Mouse (Mus musculus): ENCODE data around the gene Zbtb17. TPM values are rescaled to one million over a fixed set of nuclear protein-coding genes. Genes with fewer than 3 reads are reported as not detected.

Zbtb17 gene
- polyA plus RNA-seq, 1 experiment: 30.1 TPM

GRCm38 (mm10) chr4:141505810-141506209, 61.4 kb downstream of the Zbtb17 start:
- H3K36me3 ChIP-seq (ENCODE audit: control insufficient read depth, insufficient read depth): no peaks in the 10 kb centered on the region
- no peaks in the 10 kb centered on the region for H3K27me3 ChIP-seq (ENCODE audit: control insufficient read depth, insufficient read depth, insufficient read length)
- H3K79me2 ChIP-seq (ENCODE audit: control insufficient read depth, insufficient read depth): peaks cover 84% of the 10 kb centered on the region
- TF ChIP-seq USF1 (IDR thresholded peaks at IDR 0.05; ENCODE audit: low read depth): no peak
- TF ChIP-seq POLR2AphosphoS2 (IDR thresholded peaks at IDR 0.05; ENCODE audit: insufficient read length, low read depth): no peak
- TF ChIP-seq MYOD1 (IDR thresholded peaks at IDR 0.05; ENCODE audit: control insufficient read depth in 1 of 3, insufficient read length in 2 of 3, low read depth in 2 of 3): no peak
- no peak for TF ChIP-seq REST (IDR thresholded peaks at IDR 0.05; ENCODE audit: insufficient read depth, insufficient read length)
- TF ChIP-seq SRF (IDR thresholded peaks at IDR 0.05; ENCODE audit: control insufficient read depth, insufficient read length, low read depth): no peak
- no peak for TF ChIP-seq TCF12 (IDR thresholded peaks at IDR 0.05; ENCODE audit: insufficient read depth, poor library complexity, severe bottlenecking)
- TF ChIP-seq E2F4 (IDR thresholded peaks at IDR 0.05; ENCODE audit: insufficient read depth): no peak
- TF ChIP-seq TCF3 (IDR thresholded peaks at IDR 0.05; ENCODE audit: insufficient read length, low read depth): no peak
- no peak for TF ChIP-seq MYOG (IDR thresholded peaks at IDR 0.05; ENCODE audit: control insufficient read depth in 1 of 3, insufficient read depth in 1 of 3, insufficient read length in 2 of 3, low read depth in 2 of 3)
- no peak for TF ChIP-seq POLR2A (IDR thresholded peaks at IDR 0.05; ENCODE audit: insufficient read length, low read depth)
- TF ChIP-seq CEBPB (IDR thresholded peaks at IDR 0.05; ENCODE audit: insufficient read depth, poor library complexity, severe bottlenecking): no peak
- no peak for TF ChIP-seq MAX (IDR thresholded peaks at IDR 0.05; ENCODE audit: low read depth)
- no peak overlapping the region for H3ac ChIP-seq (ENCODE audit: control insufficient read depth, insufficient read length)
- H3K4me2 ChIP-seq (ENCODE audit: low read depth): no peak overlapping the region
- no peak overlapping the region for H3K4me3 ChIP-seq

- peaks cover 87% of the 10 kb centered on the region for H3K79me2 ChIP-seq (ENCODE audit: control insufficient read depth, insufficient read depth)
- no peak overlapping the region for H3ac ChIP-seq (ENCODE audit: control insufficient read depth, insufficient read length)
- peak overlapping the region; percentile 19 for H3K4me2 ChIP-seq (ENCODE audit: low read depth)
- no peaks in the 10 kb centered on the region for H3K36me3 ChIP-seq (ENCODE audit: control insufficient read depth, insufficient read depth)
- TF ChIP-seq MYOD1 (IDR thresholded peaks at IDR 0.05; ENCODE audit: control insufficient read depth in 1 of 3, insufficient read length in 2 of 3, low read depth in 2 of 3) (peak in 1 of 3 experiments; percentile 5), MYOG (IDR thresholded peaks at IDR 0.05; ENCODE audit: control insufficient read depth in 1 of 3, insufficient read depth in 1 of 3, insufficient read length in 2 of 3, low read depth in 2 of 3) (peak in 1 of 3 experiments; percentile 19), TCF12 (IDR thresholded peaks at IDR 0.05; ENCODE audit: insufficient read depth, poor library complexity, severe bottlenecking) (no peak), POLR2AphosphoS2 (IDR thresholded peaks at IDR 0.05; ENCODE audit: insufficient read length, low read depth) (no peak), REST (IDR thresholded peaks at IDR 0.05; ENCODE audit: insufficient read depth, insufficient read length) (no peak)
- no peak overlapping the region for H3K4me3 ChIP-seq
- H3K27me3 ChIP-seq (ENCODE audit: control insufficient read depth, insufficient read depth, insufficient read length): no peaks in the 10 kb centered on the region
Observed at GRCm38 (mm10) chr4:141506352-141506751, 61.9 kb downstream of the Zbtb17 start.

GRCm38 (mm10) chr4:141506893-141507292, 62.4 kb downstream of the Zbtb17 start:
- TF ChIP-seq MYOG (IDR thresholded peaks at IDR 0.05; ENCODE audit: control insufficient read depth in 1 of 3, insufficient read depth in 1 of 3, insufficient read length in 2 of 3, low read depth in 2 of 3): peak in 1 of 3 experiments; percentile 4
- TF ChIP-seq POLR2A (IDR thresholded peaks at IDR 0.05; ENCODE audit: insufficient read length, low read depth): no peak
- no peak for TF ChIP-seq MYOD1 (IDR thresholded peaks at IDR 0.05; ENCODE audit: control insufficient read depth in 1 of 3, insufficient read length in 2 of 3, low read depth in 2 of 3)
- no peak for TF ChIP-seq CEBPB (IDR thresholded peaks at IDR 0.05; ENCODE audit: insufficient read depth, poor library complexity, severe bottlenecking)
- H3K79me2 ChIP-seq (ENCODE audit: control insufficient read depth, insufficient read depth): peaks cover 88% of the 10 kb centered on the region
- no peak overlapping the region for H3K4me3 ChIP-seq
- no peaks in the 10 kb centered on the region for H3K36me3 ChIP-seq (ENCODE audit: control insufficient read depth, insufficient read depth)
- H3K27me3 ChIP-seq (ENCODE audit: control insufficient read depth, insufficient read depth, insufficient read length): no peaks in the 10 kb centered on the region
- H3ac ChIP-seq (ENCODE audit: control insufficient read depth, insufficient read length): no peak overlapping the region
- peak overlapping the region; percentile 19 for H3K4me2 ChIP-seq (ENCODE audit: low read depth)

GRCm38 (mm10) chr4:141510457-141510856, 66.0 kb downstream of the Zbtb17 start:
- Histone ChIP-seq H3K4me3 (no peak overlapping the region), H3K79me2 (ENCODE audit: control insufficient read depth, insufficient read depth) (peaks cover 92% of the 10 kb centered on the region), H3ac (ENCODE audit: control insufficient read depth, insufficient read length) (no peak overlapping the region), H3K27me3 (ENCODE audit: control insufficient read depth, insufficient read depth, insufficient read length) (no peaks in the 10 kb centered on the region), H3K36me3 (ENCODE audit: control insufficient read depth, insufficient read depth) (no peaks in the 10 kb centered on the region), H3K4me2 (ENCODE audit: low read depth) (no peak overlapping the region)
- TF ChIP-seq POLR2AphosphoS2 (IDR thresholded peaks at IDR 0.05; ENCODE audit: insufficient read length, low read depth) (no peak), MYOD1 (IDR thresholded peaks at IDR 0.05; ENCODE audit: control insufficient read depth in 1 of 3, insufficient read length in 2 of 3, low read depth in 2 of 3) (no peak), MYOG (IDR thresholded peaks at IDR 0.05; ENCODE audit: control insufficient read depth in 1 of 3, insufficient read depth in 1 of 3, insufficient read length in 2 of 3, low read depth in 2 of 3) (no peak), E2F4 (IDR thresholded peaks at IDR 0.05; ENCODE audit: insufficient read depth) (no peak), TCF3 (IDR thresholded peaks at IDR 0.05; ENCODE audit: insufficient read length, low read depth) (no peak), MAX (IDR thresholded peaks at IDR 0.05; ENCODE audit: low read depth) (no peak), SRF (IDR thresholded peaks at IDR 0.05; ENCODE audit: control insufficient read depth, insufficient read length, low read depth) (no peak), USF1 (IDR thresholded peaks at IDR 0.05; ENCODE audit: low read depth) (no peak), REST (IDR thresholded peaks at IDR 0.05; ENCODE audit: insufficient read depth, insufficient read length) (no peak), POLR2A (IDR thresholded peaks at IDR 0.05; ENCODE audit: insufficient read length, low read depth) (no peak), CEBPB (IDR thresholded peaks at IDR 0.05; ENCODE audit: insufficient read depth, poor library complexity, severe bottlenecking) (no peak)

GRCm38 (mm10) chr4:141512145-141512544, 67.7 kb downstream of the Zbtb17 start:
- Histone ChIP-seq H3K36me3 (ENCODE audit: control insufficient read depth, insufficient read depth) (no peaks in the 10 kb centered on the region), H3K4me2 (ENCODE audit: low read depth) (no peak overlapping the region), H3K27me3 (ENCODE audit: control insufficient read depth, insufficient read depth, insufficient read length) (no peaks in the 10 kb centered on the region), H3K4me3 (no peak overlapping the region), H3K79me2 (ENCODE audit: control insufficient read depth, insufficient read depth) (peaks cover 91% of the 10 kb centered on the region), H3ac (ENCODE audit: control insufficient read depth, insufficient read length) (no peak overlapping the region)
- TF ChIP-seq MYOD1 (IDR thresholded peaks at IDR 0.05; ENCODE audit: control insufficient read depth in 1 of 3, insufficient read length in 2 of 3, low read depth in 2 of 3) (no peak), TCF12 (IDR thresholded peaks at IDR 0.05; ENCODE audit: insufficient read depth, poor library complexity, severe bottlenecking) (no peak), POLR2A (IDR thresholded peaks at IDR 0.05; ENCODE audit: insufficient read length, low read depth) (no peak), POLR2AphosphoS2 (IDR thresholded peaks at IDR 0.05; ENCODE audit: insufficient read length, low read depth) (no peak), SRF (IDR thresholded peaks at IDR 0.05; ENCODE audit: control insufficient read depth, insufficient read length, low read depth) (no peak), CEBPB (IDR thresholded peaks at IDR 0.05; ENCODE audit: insufficient read depth, poor library complexity, severe bottlenecking) (no peak), E2F4 (IDR thresholded peaks at IDR 0.05; ENCODE audit: insufficient read depth) (no peak)
